Mouse (Mus musculus): ENCODE results near the gene Aldh16a1. TPM values are rescaled to one million over a fixed set of nuclear protein-coding genes. Genes with fewer than 3 reads are reported as not detected.

Aldh16a1 gene
- polyA plus RNA-seq, 1 experiment from 2014 or later: 28.7 TPM

- WGBS (ENCODE audit: insufficient replicate concordance): 65% methylated on average over 1 of the region's 1 CpGs
- Histone ChIP-seq H3K27me3 (ENCODE audit: control insufficient read depth, insufficient read depth, low read length) (peaks cover 4% of the 10 kb centered on the region; the same call in 1 of the 2 replicates), H3K4me2 (peak overlapping the region; percentile 0), H3K36me3 (ENCODE audit: control insufficient read depth, insufficient read depth, low read length) (no peaks in the 10 kb centered on the region; the same call in 1 of the 2 replicates), H3K9ac (ENCODE audit: low read depth, low read length) (no peak overlapping the region; the same call in 1 of the 2 replicates), H3K4me3 (ENCODE audit: low read depth, low read length) (no peak overlapping the region), H3K4me1 (ENCODE audit: control insufficient read depth, insufficient read depth, low read length) (peaks cover 8% of the 10 kb centered on the region), H3K27ac (ENCODE audit: low read depth, low read length) (peak overlapping the region; percentile 74; the same call in 1 of the 2 replicates), H3K9me3 (replicated peaks; ENCODE audit: control insufficient read depth, low read length) (no peaks in the 10 kb centered on the region)
- no peak for ATAC-seq (replicated peaks; ENCODE audit: insufficient number of reproducible peaks, low FRiP score, low TSS enrichment)
These were observed 16.0 kb downstream of the Aldh16a1 start for GRCm38 (mm10) chr7:45138403-45138802.

GRCm38 (mm10) chr7:45137171-45138006, 17.0 kb downstream of the Aldh16a1 start:
- Histone ChIP-seq H3K9me3 (replicated peaks; ENCODE audit: control insufficient read depth, low read length) (no peaks in the 10 kb centered on the region), H3K36me3 (ENCODE audit: control insufficient read depth, insufficient read depth, low read length) (no peaks in the 10 kb centered on the region), H3K4me2 (peak overlapping the region; percentile 88), H3K9ac (ENCODE audit: low read depth, low read length) (0 out of 2 replicates have a peak overlapping the region, but pooled peaks have one; percentile 7), H3K27me3 (ENCODE audit: control insufficient read depth, insufficient read depth, low read length) (peaks cover 4% of the 10 kb centered on the region; the same call in 1 of the 2 replicates), H3K4me3 (ENCODE audit: low read depth, low read length) (no peak overlapping the region), H3K27ac (ENCODE audit: low read depth, low read length) (peak overlapping the region; percentile 74), H3K4me1 (ENCODE audit: control insufficient read depth, insufficient read depth, low read length) (peaks cover 8% of the 10 kb centered on the region)
- ATAC-seq (replicated peaks; ENCODE audit: insufficient number of reproducible peaks, low FRiP score, low TSS enrichment): peak; percentile 58
- 57% methylated on average over 12 of the region's 12 CpGs for WGBS (ENCODE audit: insufficient replicate concordance)

GRCm38 (mm10) chr7:45135993-45136567, 18.3 kb downstream of the Aldh16a1 start, which contains the start of the genes Gm45713 and Flt3l:
Gm45713 (minus strand) TSS chr7:45136231.
Flt3l (minus strand) TSS chr7:45136432.
- peak within 1 kb of the TSS; percentile 88 for H3K4me2 ChIP-seq
- peak within 1 kb of the TSS; percentile 77 for H3K27ac ChIP-seq (ENCODE audit: low read depth, low read length)
- 2% methylated on average over 29 of the region's 29 CpGs for WGBS (ENCODE audit: insufficient replicate concordance)
- H3K9ac ChIP-seq (ENCODE audit: low read depth, low read length): peak within 1 kb of the TSS; percentile 80
- no peaks in the 10 kb centered on the region for H3K9me3 ChIP-seq (replicated peaks; ENCODE audit: control insufficient read depth, low read length)
- ATAC-seq (replicated peaks; ENCODE audit: insufficient number of reproducible peaks, low FRiP score, low TSS enrichment): peak; percentile 71
- peak within 1 kb of the TSS; percentile 71 for H3K4me3 ChIP-seq (ENCODE audit: low read depth, low read length)
- H3K36me3 ChIP-seq (ENCODE audit: control insufficient read depth, insufficient read depth, low read length): no peaks in the 10 kb centered on the region
- peaks cover 4% of the 10 kb centered on the region; the same call in 1 of the 2 replicates for H3K27me3 ChIP-seq (ENCODE audit: control insufficient read depth, insufficient read depth, low read length)
- peaks cover 11% of the 10 kb centered on the region for H3K4me1 ChIP-seq (ENCODE audit: control insufficient read depth, insufficient read depth, low read length)

GRCm38 (mm10) chr7:45135370-45135769, 19.0 kb downstream of the Aldh16a1 start:
- Histone ChIP-seq H3K4me2 (peak overlapping the region; percentile 88), H3K4me3 (ENCODE audit: low read depth, low read length) (peak overlapping the region; percentile 71), H3K9ac (ENCODE audit: low read depth, low read length) (peak overlapping the region; percentile 80), H3K9me3 (replicated peaks; ENCODE audit: control insufficient read depth, low read length) (no peaks in the 10 kb centered on the region), H3K27ac (ENCODE audit: low read depth, low read length) (peak overlapping the region; percentile 77), H3K4me1 (ENCODE audit: control insufficient read depth, insufficient read depth, low read length) (peaks cover 11% of the 10 kb centered on the region), H3K36me3 (ENCODE audit: control insufficient read depth, insufficient read depth, low read length) (no peaks in the 10 kb centered on the region), H3K27me3 (ENCODE audit: control insufficient read depth, insufficient read depth, low read length) (peaks cover 4% of the 10 kb centered on the region; the same call in 1 of the 2 replicates)
- 68% methylated on average over 3 of the region's 3 CpGs for WGBS (ENCODE audit: insufficient replicate concordance)
- no peak for ATAC-seq (replicated peaks; ENCODE audit: insufficient number of reproducible peaks, low FRiP score, low TSS enrichment)

- no peak overlapping the region for H3K4me3 ChIP-seq (ENCODE audit: low read depth, low read length)
- H3K27ac ChIP-seq (ENCODE audit: low read depth, low read length): peak overlapping the region; percentile 77; the same call in 1 of the 2 replicates
- H3K36me3 ChIP-seq (ENCODE audit: control insufficient read depth, insufficient read depth, low read length): no peaks in the 10 kb centered on the region
- peak; percentile 32 for ATAC-seq (replicated peaks; ENCODE audit: insufficient number of reproducible peaks, low FRiP score, low TSS enrichment)
- H3K27me3 ChIP-seq (ENCODE audit: control insufficient read depth, insufficient read depth, low read length): peaks cover 4% of the 10 kb centered on the region; the same call in 1 of the 2 replicates
- H3K4me2 ChIP-seq: peak overlapping the region; percentile 88
- peaks cover 14% of the 10 kb centered on the region for H3K4me1 ChIP-seq (ENCODE audit: control insufficient read depth, insufficient read depth, low read length)
- 7% methylated on average over 12 of the region's 12 CpGs for WGBS (ENCODE audit: insufficient replicate concordance)
- H3K9ac ChIP-seq (ENCODE audit: low read depth, low read length): no peak overlapping the region
- no peaks in the 10 kb centered on the region for H3K9me3 ChIP-seq (replicated peaks; ENCODE audit: control insufficient read depth, low read length)
These were observed 19.8 kb downstream of the Aldh16a1 start for GRCm38 (mm10) chr7:45134544-45135026.

GRCm38 (mm10) chr7:45133446-45134159, 20.8 kb downstream of the Aldh16a1 start:
- peaks cover 14% of the 10 kb centered on the region for H3K4me1 ChIP-seq (ENCODE audit: control insufficient read depth, insufficient read depth, low read length)
- no peaks in the 10 kb centered on the region for H3K9me3 ChIP-seq (replicated peaks; ENCODE audit: control insufficient read depth, low read length)
- no peak overlapping the region for H3K9ac ChIP-seq (ENCODE audit: low read depth, low read length)
- ATAC-seq (replicated peaks; ENCODE audit: insufficient number of reproducible peaks, low FRiP score, low TSS enrichment): no peak
- no peak overlapping the region for H3K4me3 ChIP-seq (ENCODE audit: low read depth, low read length)
- WGBS (ENCODE audit: insufficient replicate concordance): 77% methylated on average over 8 of the region's 8 CpGs
- H3K27me3 ChIP-seq (ENCODE audit: control insufficient read depth, insufficient read depth, low read length): peaks cover 4% of the 10 kb centered on the region; the same call in 1 of the 2 replicates
- no peaks in the 10 kb centered on the region for H3K36me3 ChIP-seq (ENCODE audit: control insufficient read depth, insufficient read depth, low read length)
- H3K27ac ChIP-seq (ENCODE audit: low read depth, low read length): no peak overlapping the region
- H3K4me2 ChIP-seq: no peak overlapping the region

GRCm38 (mm10) chr7:45131850-45132249, 22.5 kb downstream of the Aldh16a1 start:
- Histone ChIP-seq H3K9me3 (replicated peaks; ENCODE audit: control insufficient read depth, low read length) (no peaks in the 10 kb centered on the region), H3K4me3 (ENCODE audit: low read depth, low read length) (no peak overlapping the region), H3K27me3 (ENCODE audit: control insufficient read depth, insufficient read depth, low read length) (peaks cover 4% of the 10 kb centered on the region; the same call in 1 of the 2 replicates), H3K4me2 (no peak overlapping the region), H3K36me3 (ENCODE audit: control insufficient read depth, insufficient read depth, low read length) (peaks cover 5% of the 10 kb centered on the region), H3K27ac (ENCODE audit: low read depth, low read length) (no peak overlapping the region), H3K9ac (ENCODE audit: low read depth, low read length) (0 out of 2 replicates have a peak overlapping the region, but pooled peaks have one; percentile 10), H3K4me1 (ENCODE audit: control insufficient read depth, insufficient read depth, low read length) (peaks cover 14% of the 10 kb centered on the region)
- ATAC-seq (replicated peaks; ENCODE audit: insufficient number of reproducible peaks, low FRiP score, low TSS enrichment): no peak
- WGBS (ENCODE audit: insufficient replicate concordance): 62% methylated on average over 11 of the region's 11 CpGs

Measured in heart, embryonic 11.5 days (tissue).